Comparison of ENCODE assay signal across 8 mouse cellular contexts in genomic region chr5:113226632-113227102, GRCm38 (mm10). TPM values are rescaled to one million over a fixed set of nuclear protein-coding genes. Genes with fewer than 3 reads are reported as not detected.
A peak's percentile ranks its signal among the peaks of the same experiment; 100 is the strongest.
DNase-seq lines count a peak whose midpoint lies in the region; ATAC-seq lines count a peak whose summit lies in the region.

Gene Tmem211 (plus strand): TSS chr5:113226909.

- no peaks in the 10 kb centered on the region for H3K27me3 ChIP-seq in hindbrain, embryonic 14.5 days (ENCODE audit: control insufficient read depth, insufficient read depth, low read length)

- WGBS in hindbrain, embryonic 14.5 days = under 1% methylated on average over 13 of the region's 13 CpGs

- ATAC-seq in hindbrain, embryonic 14.5 days (ENCODE audit: low FRiP score) = peak; percentile 80

- H3K27ac ChIP-seq in hindbrain, embryonic 14.5 days = peak within 1 kb of the TSS; percentile 51

- H3K9ac ChIP-seq in hindbrain, embryonic 14.5 days = peak within 1 kb of the TSS; percentile 52

- no peaks in the 10 kb centered on the region for H3K36me3 ChIP-seq in hindbrain, embryonic 14.5 days (replicated peaks; ENCODE audit: control insufficient read depth, insufficient read depth)

- H3K4me2 ChIP-seq in hindbrain, embryonic 14.5 days (replicated peaks) = peak within 1 kb of the TSS; percentile 53

- no peaks in the 10 kb centered on the region for H3K9me3 ChIP-seq in hindbrain, embryonic 14.5 days (ENCODE audit: control insufficient read depth, low read length)

- peaks cover 11% of the 10 kb centered on the region; the same call in 1 of the 2 replicates for H3K4me1 ChIP-seq in hindbrain, embryonic 14.5 days (replicated peaks; ENCODE audit: control insufficient read depth, insufficient read depth, low read length)

- H3K4me3 ChIP-seq in hindbrain, embryonic 14.5 days (replicated peaks; ENCODE audit: low read length) = peak within 1 kb of the TSS; percentile 15; the same call in 1 of the 2 replicates

- DNase-seq in ZHBTc4 (ENCODE audit: low read depth, low spot score) = peak; percentile 96
- DNase-seq in cerebellum, postnatal 25 days = peak; percentile 90 to 94
- DNase-seq in gastrocnemius, adult 18-20 months (ENCODE audit: low spot score) = peak; percentile 83
- DNase-seq in hindbrain, embryonic 14.5 days (ENCODE audit: low spot score) = peak; percentile 93
- DNase-seq in layer of hippocampus, postnatal 25 days (ENCODE audit: extremely low spot score in 1 of 2, low spot score in 1 of 2) = peak; percentile 79 to 96
- peak; percentile 92 for DNase-seq in lung, postnatal 10 days
- peak; percentile 81 for DNase-seq in ovary, postnatal 14 days (ENCODE audit: low spot score)
- DNase-seq in urinary bladder, adult 2 months (ENCODE audit: low spot score) = peak; percentile 69

RNA-seq across cellular contexts. Expression of gene Tmem211, which starts in this region (rescaled TPM):
- total RNA-seq in gastrocnemius, adult 18-20 months (2021) = not detected
- not detected in 2 replicates for polyA plus RNA-seq in hindbrain, embryonic 14.5 days (2014; fragmentation: Nextera tagmentation; extraction: Ambion mirVana)
- total RNA-seq in layer of hippocampus, postnatal 25 days (2021) = not detected
- 0.06 TPM in 1 of 2 replicates, not detected in the other for polyA plus RNA-seq in urinary bladder, adult 2 months (2012; rRNA removed)

Comparison
In these comparisons a context has a peak if more than half of its experiments do, and no peak if none do; other contexts are left out.
1. Peak in every context shown above with its lines: DNase-seq, ATAC-seq, H3K4me3 ChIP-seq and H3K27ac ChIP-seq.
2. Peak in DNase-seq in gastrocnemius, adult 18-20 months; RNA of the gene not detected or under 1 TPM.
3. Peak in DNase-seq, ATAC-seq, H3K4me3 ChIP-seq, H3K27ac ChIP-seq, H3K9ac ChIP-seq and H3K4me2 ChIP-seq in hindbrain, embryonic 14.5 days; RNA of the gene not detected or under 1 TPM.
4. Peak in DNase-seq in layer of hippocampus, postnatal 25 days; RNA of the gene not detected or under 1 TPM.
5. Peak in DNase-seq in urinary bladder, adult 2 months; RNA of the gene not detected or under 1 TPM.